Mouse (Mus musculus): ENCODE results near the gene Rptn. TPM values are rescaled to one million over a fixed set of nuclear protein-coding genes. Genes with fewer than 3 reads are reported as not detected.
"Not testable (repeated sequence)": the region's sequence is repeated elsewhere in the genome, so short reads cannot be mapped to it uniquely, and the experiment has no call there.

Rptn gene
- polyA plus RNA-seq, 1 experiment from 2014 or later = not detected

DNA sequence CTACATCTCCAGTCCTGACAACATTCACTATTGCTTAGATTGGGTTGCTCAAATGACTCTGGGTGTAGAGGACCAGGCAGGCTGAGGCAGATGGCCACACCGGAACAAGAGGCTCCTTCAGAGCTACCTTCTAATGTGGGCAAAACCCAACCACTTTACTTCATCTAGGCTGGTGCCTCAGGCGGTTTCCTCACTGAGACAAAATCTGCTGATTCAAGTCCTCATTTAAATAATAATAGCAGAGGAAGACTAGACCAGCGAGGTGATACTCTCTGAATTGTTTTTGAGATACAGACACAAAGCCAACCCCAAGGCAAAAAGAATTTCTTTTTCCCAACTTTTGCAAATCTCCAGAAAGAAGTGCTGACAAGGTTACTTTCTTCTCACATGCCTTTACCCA lies 38.2 kb downstream of the Rptn start:
- 58% methylated on average over 3 of the region's 3 CpGs for WGBS
- ATAC-seq (replicated peaks; ENCODE audit: low FRiP score) = no peak
- no peak overlapping the region for H3K27ac ChIP-seq
- no peak overlapping the region for H3K4me2 ChIP-seq
- no peaks in the 10 kb centered on the region for H3K4me1 ChIP-seq
- no peaks in the 10 kb centered on the region for H3K36me3 ChIP-seq
- H3K9ac ChIP-seq = no peak overlapping the region
- H3K9me3 ChIP-seq (replicated peaks) = no peaks in the 10 kb centered on the region
- no peaks in the 10 kb centered on the region for H3K27me3 ChIP-seq
- H3K4me3 ChIP-seq (replicated peaks) = no peak overlapping the region

DNA sequence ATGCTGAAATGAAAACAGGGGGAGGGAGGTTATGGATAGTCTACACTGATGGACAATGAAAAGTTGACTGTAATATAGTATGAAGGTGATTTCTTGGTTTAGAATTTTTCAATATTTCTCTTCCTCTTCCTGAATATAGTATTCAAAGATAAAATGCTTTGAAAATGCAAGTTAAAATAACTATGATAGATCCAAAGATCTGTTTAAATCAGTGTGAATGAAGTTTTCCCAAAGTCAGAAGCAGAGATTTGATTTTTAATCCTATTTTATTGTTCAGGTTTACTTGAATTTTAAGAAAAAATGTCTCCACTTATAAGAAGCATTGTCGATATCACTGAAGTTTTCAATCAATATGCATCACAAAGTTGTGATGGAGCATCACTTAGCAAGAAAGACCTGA lies 48.5 kb downstream of the Rptn start, which contains the start of gene Tchh:
Gene Tchh, plus strand, starts transcription at position 301 of the 400 bp plus-strand sequence.
- Histone ChIP-seq H3K9me3 (replicated peaks) (no peaks in the 10 kb centered on the region), H3K27me3 (peaks cover 57% of the 10 kb centered on the region), H3K4me3 (replicated peaks) (peak within 1 kb of the TSS; percentile 52), H3K36me3 (no peaks in the 10 kb centered on the region), H3K4me2 (peak within 1 kb of the TSS; percentile 95), H3K27ac (no peak within 1 kb of the TSS), H3K4me1 (peaks cover 34% of the 10 kb centered on the region), H3K9ac (no peak within 1 kb of the TSS)
- no peak for ATAC-seq (replicated peaks; ENCODE audit: low FRiP score)
- 93% methylated on average over 1 of the region's 1 CpGs for WGBS

DNA sequence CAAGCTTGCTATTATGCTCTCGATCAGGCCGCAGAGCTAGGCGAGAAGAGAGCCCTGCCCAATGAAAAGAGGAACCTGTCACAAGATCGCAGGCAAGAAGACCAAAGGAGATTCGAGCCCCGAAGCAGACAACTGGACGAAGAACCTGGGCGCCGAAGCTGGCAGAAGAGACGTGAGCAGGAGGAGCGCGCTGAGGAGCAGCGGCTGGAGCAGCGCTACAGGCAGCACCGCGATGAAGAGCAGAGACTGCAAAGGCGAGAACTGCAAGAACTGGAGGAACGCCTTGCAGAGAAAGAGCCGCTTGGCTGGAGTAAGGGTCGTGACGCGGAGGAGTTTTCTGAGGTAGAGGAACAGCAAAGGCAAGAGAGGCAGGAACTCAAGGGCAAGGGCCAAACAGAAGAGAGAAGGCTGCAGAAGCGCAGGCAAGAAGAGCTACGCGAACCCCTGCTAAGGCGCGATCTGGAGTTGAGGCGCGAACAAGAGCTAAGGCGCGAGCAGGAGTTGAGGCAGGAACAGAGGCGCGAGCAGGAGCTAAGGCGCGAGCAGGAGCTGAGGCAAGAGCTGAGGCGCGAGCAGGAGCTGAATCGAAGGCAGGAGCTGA lies 50.1 kb downstream of the Rptn start:
- Histone ChIP-seq H3K4me2 (peak overlapping the region; percentile 95), H3K4me1 (peaks cover 44% of the 10 kb centered on the region), H3K4me3 (replicated peaks) (peak overlapping the region; percentile 52), H3K9me3 (replicated peaks) (no peaks in the 10 kb centered on the region), H3K27me3 (peaks cover 63% of the 10 kb centered on the region), H3K36me3 (no peaks in the 10 kb centered on the region), H3K9ac (peak overlapping the region; percentile 45), H3K27ac (no peak overlapping the region)
- ATAC-seq (replicated peaks; ENCODE audit: low FRiP score) = peak; percentile 16; the same call in 1 of the 2 replicates
- under 1% methylated on average over 38 of the region's 38 CpGs for WGBS

DNA sequence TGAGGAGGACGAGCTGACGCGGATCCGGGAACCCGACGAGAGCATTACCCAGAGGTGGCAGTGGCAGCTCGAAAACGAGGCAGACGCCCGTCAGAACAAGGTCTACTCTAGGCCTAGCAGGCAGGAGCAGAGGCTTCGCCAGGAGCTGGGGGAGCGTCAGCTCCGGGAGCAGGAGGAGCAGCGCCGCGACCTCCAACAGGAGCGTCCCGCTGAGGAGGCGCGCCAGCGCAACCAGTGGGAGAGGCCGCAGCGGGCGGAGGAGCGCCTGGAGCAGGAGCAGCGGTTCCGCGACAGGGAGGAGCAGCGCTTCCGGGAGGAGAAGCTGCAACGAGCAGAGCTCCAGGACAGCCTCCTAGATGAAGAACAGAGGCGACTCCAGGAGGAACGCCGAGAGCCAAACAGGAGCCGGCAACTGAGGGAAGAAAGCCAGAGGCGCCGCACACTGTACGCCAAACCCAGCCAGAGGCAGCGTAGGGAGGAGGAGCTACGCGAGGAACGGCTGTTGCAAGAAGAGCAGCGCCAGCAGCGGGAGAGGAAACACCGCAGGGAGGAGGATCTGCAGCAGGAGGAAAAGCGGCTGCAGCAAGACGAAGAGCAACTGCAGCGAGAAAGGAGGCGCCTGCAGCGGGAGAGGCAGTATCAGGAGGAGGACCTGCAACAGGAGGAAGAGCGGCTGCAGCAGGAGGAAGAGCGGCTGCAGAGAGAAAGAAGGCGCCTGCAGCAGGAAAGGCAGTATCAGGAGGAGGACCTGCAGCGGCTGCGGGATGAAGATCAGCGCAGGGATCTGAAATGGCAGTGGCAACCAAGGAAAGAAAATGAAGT lies 51.1 kb downstream of the Rptn start:
- H3K4me2 ChIP-seq = peak overlapping the region; percentile 95
- peaks cover 58% of the 10 kb centered on the region for H3K27me3 ChIP-seq
- peak overlapping the region; percentile 52 for H3K4me3 ChIP-seq (replicated peaks)
- no peaks in the 10 kb centered on the region for H3K36me3 ChIP-seq
- peak overlapping the region; percentile 45 for H3K9ac ChIP-seq
- peaks cover 44% of the 10 kb centered on the region for H3K4me1 ChIP-seq
- under 1% methylated on average over 56 of the region's 56 CpGs for WGBS
- peak overlapping the region; percentile 66 for H3K27ac ChIP-seq
- no peaks in the 10 kb centered on the region for H3K9me3 ChIP-seq (replicated peaks)
- ATAC-seq (replicated peaks; ENCODE audit: low FRiP score) = peak; percentile 85

DNA sequence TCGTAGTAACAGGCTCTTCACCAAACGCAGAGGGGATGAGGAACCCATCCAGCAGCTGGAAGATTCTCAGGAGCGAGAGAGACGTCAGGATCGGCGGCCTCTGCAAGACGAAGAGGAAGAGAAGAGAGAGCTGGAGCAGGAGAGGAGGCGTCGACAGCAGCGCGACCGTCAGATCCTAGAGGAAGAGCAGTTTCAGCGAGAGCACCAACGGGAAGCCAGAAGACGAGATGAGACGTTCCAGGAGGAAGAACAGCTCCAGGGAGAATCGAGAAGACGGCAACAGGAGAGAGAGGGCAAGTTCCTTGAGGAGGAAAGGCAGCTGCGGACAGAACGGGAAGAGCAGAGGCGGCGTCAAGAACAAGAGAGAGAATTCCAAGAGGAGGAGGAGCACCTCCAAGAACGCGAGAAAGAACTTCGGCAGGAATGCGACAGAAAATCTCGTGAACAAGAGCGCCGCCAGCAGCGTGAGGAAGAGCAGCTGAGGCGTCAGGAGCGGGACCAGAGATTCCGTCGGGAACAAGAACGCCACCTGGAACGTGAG lies 51.7 kb downstream of the Rptn start:
- under 1% methylated on average over 36 of the region's 36 CpGs for WGBS
- H3K4me1 ChIP-seq = peaks cover 44% of the 10 kb centered on the region
- H3K4me2 ChIP-seq = peak overlapping the region; percentile 95
- H3K36me3 ChIP-seq = no peaks in the 10 kb centered on the region
- peak overlapping the region; percentile 52 for H3K4me3 ChIP-seq (replicated peaks)
- H3K9ac ChIP-seq = peak overlapping the region; percentile 45; the same call in 1 of the 2 replicates
- H3K9me3 ChIP-seq (replicated peaks) = no peaks in the 10 kb centered on the region
- ATAC-seq (replicated peaks; ENCODE audit: low FRiP score) = no peak
- H3K27me3 ChIP-seq = peaks cover 60% of the 10 kb centered on the region
- H3K27ac ChIP-seq = peak overlapping the region; percentile 66; the same call in 1 of the 2 replicates

GRCm38 (mm10) chr3:93446128-93446755 lies 52.7 kb downstream of the Rptn start:
- Histone ChIP-seq H3K36me3 (no peaks in the 10 kb centered on the region), H3K27me3 (peaks cover 54% of the 10 kb centered on the region), H3K9me3 (replicated peaks) (no peaks in the 10 kb centered on the region), H3K4me1 (peaks cover 44% of the 10 kb centered on the region), H3K27ac (no peak overlapping the region), H3K4me3 (replicated peaks) (peak overlapping the region; percentile 52), H3K9ac (peak overlapping the region; percentile 42), H3K4me2 (peak overlapping the region; percentile 95)
- ATAC-seq (replicated peaks; ENCODE audit: low FRiP score) = no peak
- WGBS = 1% methylated on average over 54 of the region's 54 CpGs

DNA sequence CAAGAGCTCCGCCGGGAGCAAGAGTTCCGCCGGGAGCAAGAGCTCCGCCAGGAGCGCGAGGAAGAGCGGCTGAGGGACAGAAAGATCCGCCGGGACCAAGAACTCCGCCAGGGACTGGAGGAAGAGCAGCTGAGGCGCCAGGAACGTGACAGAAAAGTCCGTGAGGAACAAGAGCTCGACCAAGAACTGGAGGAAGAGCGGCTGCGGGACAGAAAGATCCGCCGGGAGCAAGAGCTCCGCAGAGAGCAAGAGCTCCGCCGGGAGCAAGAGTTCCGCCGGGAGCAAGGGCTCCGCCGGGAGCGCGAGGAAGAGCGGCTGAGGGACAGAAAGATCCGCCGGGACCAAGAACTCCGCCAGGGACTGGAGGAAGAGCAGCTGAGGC lies 53.2 kb downstream of the Rptn start:
- peak overlapping the region; percentile 52 for H3K4me3 ChIP-seq (replicated peaks)
- 1% methylated on average over 32 of the region's 32 CpGs for WGBS
- peaks cover 57% of the 10 kb centered on the region for H3K27me3 ChIP-seq
- H3K4me1 ChIP-seq = peaks cover 44% of the 10 kb centered on the region
- H3K36me3 ChIP-seq; H3K9me3 ChIP-seq (replicated peaks): not testable (repeated sequence)
- peak overlapping the region; percentile 95 for H3K4me2 ChIP-seq
- H3K27ac ChIP-seq = 0 out of 2 replicates have a peak overlapping the region, but pooled peaks have one; percentile 24
- ATAC-seq (replicated peaks; ENCODE audit: low FRiP score) = peak; percentile 5; the same call in 1 of the 2 replicates
- peak overlapping the region; percentile 42 for H3K9ac ChIP-seq

DNA sequence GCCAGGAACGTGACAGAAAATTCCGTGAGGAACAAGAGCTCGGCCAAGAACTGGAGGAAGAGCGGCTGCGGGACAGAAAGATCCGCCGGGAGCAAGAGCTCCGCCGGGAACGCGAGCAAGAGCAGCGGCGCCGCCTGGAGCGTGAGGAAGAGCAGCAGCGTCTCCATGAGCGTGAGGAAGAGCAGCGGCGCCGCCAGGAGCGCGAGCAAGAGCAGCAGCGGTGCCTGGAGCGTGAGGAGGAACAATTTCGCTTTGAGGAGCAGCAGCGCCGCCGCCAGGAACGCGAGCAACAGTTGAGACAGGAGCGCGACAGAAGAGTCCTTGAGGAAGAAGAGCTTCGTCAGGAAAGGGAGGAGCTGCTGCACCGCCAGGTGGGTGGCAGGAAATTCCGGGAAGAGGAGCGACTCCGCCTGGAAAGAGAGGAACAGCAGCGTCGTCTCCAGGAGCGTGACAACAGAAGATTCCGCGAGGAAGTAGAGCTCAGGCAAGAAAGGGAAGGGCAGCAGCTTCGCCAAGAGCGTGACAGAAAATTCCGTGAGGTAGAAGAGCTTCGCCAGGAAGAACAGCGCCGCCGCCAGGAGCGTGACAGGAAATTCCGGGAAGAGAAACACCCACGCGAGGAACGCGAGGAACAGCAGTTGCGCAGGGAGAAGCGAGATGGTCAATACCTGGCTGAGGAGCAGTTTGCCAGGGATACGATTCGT lies 53.8 kb downstream of the Rptn start:
- H3K4me3 ChIP-seq (replicated peaks) = peak overlapping the region; percentile 52
- under 1% methylated on average over 59 of the region's 59 CpGs for WGBS
- H3K27ac ChIP-seq = peak overlapping the region; percentile 24; the same call in 1 of the 2 replicates

More for the DNA sequence above, 53.8 kb downstream of the Rptn start:
- peak; percentile 71 for ATAC-seq (replicated peaks; ENCODE audit: low FRiP score)
- Histone ChIP-seq H3K4me1 (peaks cover 44% of the 10 kb centered on the region), H3K27me3 (peaks cover 54% of the 10 kb centered on the region), H3K36me3 (no peaks in the 10 kb centered on the region), H3K9me3 (replicated peaks) (no peaks in the 10 kb centered on the region), H3K4me2 (peak overlapping the region; percentile 95), H3K9ac (peak overlapping the region; percentile 42)

Small RNAs within 50 kb of the gene (microRNA-seq; reads per million reads assigned to microRNA genes)
- gene Gm22752 (not detected), gene Gm44353 (not detected)

Other genes starting within 250 kb of the Rptn start
- gene Crnn, start 248.9 kb upstream of the Rptn start, polyA plus RNA-seq (2015; fragmentation: Nextera tagmentation; extraction: Ambion mirVana) = 0.10 TPM in 1 of 2 replicates, not detected in the other
- gene Flg2, start 196.4 kb upstream of the Rptn start, polyA plus RNA-seq (2015; fragmentation: Nextera tagmentation; extraction: Ambion mirVana) = not detected in 2 replicates
- 0.04 and 0.06 TPM in 2 replicates for gene Flg, start 120.2 kb upstream of the Rptn start, polyA plus RNA-seq (2015; fragmentation: Nextera tagmentation; extraction: Ambion mirVana)
- gene Hrnr, start 74.0 kb upstream of the Rptn start, polyA plus RNA-seq (2015; fragmentation: Nextera tagmentation; extraction: Ambion mirVana) = 0.01 and 0.48 TPM in 2 replicates
- gene Tchh, start 48.6 kb downstream of the Rptn start, polyA plus RNA-seq (2015; fragmentation: Nextera tagmentation; extraction: Ambion mirVana) = 4.0 and 5.0 TPM in 2 replicates
- 0.15 and 0.38 TPM in 2 replicates for gene Tchhl1, start 75.1 kb downstream of the Rptn start, polyA plus RNA-seq (2015; fragmentation: Nextera tagmentation; extraction: Ambion mirVana)
- 1,358 and 1,377 TPM in 2 replicates for gene S100a11, start 126.8 kb downstream of the Rptn start, polyA plus RNA-seq (2015; fragmentation: Nextera tagmentation; extraction: Ambion mirVana)
- 516 and 533 TPM in 2 replicates for gene S100a10, start 161.4 kb downstream of the Rptn start, polyA plus RNA-seq (2015; fragmentation: Nextera tagmentation; extraction: Ambion mirVana)

All from kidney, embryonic 15.5 days (tissue).